Mouse (Mus musculus) heart, adult 2 months (tissue): ENCODE results near the gene Vps72. TPM values are rescaled to one million over a fixed set of nuclear protein-coding genes. Genes with fewer than 3 reads are reported as not detected.

Source experiments
- DNase-seq, 2 experiments: peaks; one replicate each; pipeline ENCODE4 v3.0.0; 2021
- H3K27ac ChIP-seq: fragments of 200-600 bp; 2 replicates; pipeline ENCODE4 v1.8.1; 2022
- H3K27me3 ChIP-seq: fragments of 200-500 bp; 2 replicates; pipeline ENCODE4 v1.6.1; 2012; ENCODE audit warnings: mild to moderate bottlenecking, low read length, inconsistent platforms, mixed read lengths; ENCODE audit not compliant: control insufficient read depth, insufficient read depth
- H3K36me3 ChIP-seq: fragments of 200-500 bp; 2 replicates; pipeline ENCODE4 v1.6.1; 2012; ENCODE audit warnings: low read length, inconsistent platforms; ENCODE audit not compliant: control insufficient read depth, insufficient read depth
- H3K4me1 ChIP-seq: fragments of 200-500 bp; 2 replicates; pipeline ENCODE4 v1.6.1; 2011; ENCODE audit warnings: low read length; ENCODE audit not compliant: control insufficient read depth, insufficient read depth
- H3K4me3 ChIP-seq: fragments of 200-600 bp; 2 replicates; pipeline ENCODE4 v1.8.1; 2022
- H3K79me2 ChIP-seq: fragments of 200-500 bp; replicated peaks from 2 replicates; pipeline ENCODE4 v1.6.1; 2012; ENCODE audit warnings: mild to moderate bottlenecking, inconsistent platforms, low read length, moderate library complexity, mixed read lengths; ENCODE audit not compliant: control insufficient read depth, insufficient read depth
- H3K9ac ChIP-seq: fragments of 200-500 bp; 2 replicates; pipeline ENCODE4 v1.6.1; 2012; ENCODE audit warnings: low read depth, mild to moderate bottlenecking, control low read depth, inconsistent platforms, low read length, mixed read lengths
- CTCF ChIP-seq: fragments of 200-600 bp; IDR thresholded peaks from 2 replicates; pipeline ENCODE4 v1.8.1; 2022; ENCODE audit warnings: antibody characterized with exemption, mild to moderate bottlenecking, moderate library complexity
- EP300 ChIP-seq: fragments of 200-500 bp; IDR thresholded peaks from 2 replicates; pipeline ENCODE4 v1.6.1; 2011; ENCODE audit warnings: low read depth, low read length, control low read depth; ENCODE audit not compliant: insufficient read depth
- POLR2A ChIP-seq: fragments of 200-500 bp; IDR thresholded peaks from 2 replicates; pipeline ENCODE4 v1.6.1; 2011; ENCODE audit warnings: mild to moderate bottlenecking, low read depth, low read length, control low read depth; ENCODE audit not compliant: insufficient read depth
- WGBS: fragments of 180-500 bp; shearing (Covaris S2); methylation state at CpG from one replicate; pipeline ENCODE4 v1.1.7; 2018; 5-methylcytosine and 5-hydroxymethylcytosine counted together
- intact Hi-C: fragments of 180-260 bp; cut with DNase I; formaldehyde crosslinking; loops from one replicate; pipeline ENCODE4 v1.15.1; 2025
- microRNA-seq, 2 experiments: library from miRNA; unstranded; fragments of <30 nt; microRNA quantifications; one replicate each; pipeline ENCODE4 v1.2.0; 2021
- polyA plus RNA-seq: library from polyadenylated mRNA; depleted of rRNA; stranded (reverse); fragments of >200 nt; gene quantifications from 2 replicates; pipeline ENCODE4 v1.2.3, GENCODE M21; 2012; rRNA removed
- total RNA-seq, 2 experiments: library from RNA; stranded (reverse); gene quantifications; 2 replicates each; pipeline ENCODE4 v1.2.3; 2021

Gene Vps72
- total and polyA plus RNA-seq, 3 experiments, result 31.8 to 36.5 (median 34.5) TPM

- intact Hi-C loops, result no loop called here
Measured at GRCm38 (mm10) chr3:95164256-95164550, 53.4 kb downstream of the Vps72 start.

GRCm38 (mm10) chr3:95164840-95165239 lies 54.0 kb downstream of the Vps72 start:
- Histone ChIP-seq H3K27me3 (no peaks in the 10 kb centered on the region), H3K79me2 (no peaks in the 10 kb centered on the region), H3K4me3 (no peak overlapping the region), H3K27ac (no peak overlapping the region), H3K9ac (no peak overlapping the region), H3K4me1 (peaks cover 3% of the 10 kb centered on the region), H3K36me3 (no peaks in the 10 kb centered on the region)
- 47% methylated on average over 5 of the region's 5 CpGs for WGBS
- TF ChIP-seq EP300 (no peak), POLR2A (no peak), CTCF (no peak)
- intact Hi-C loops, result no loop called here
- no peak for DNase-seq

More at GRCm38 (mm10) chr3:95164256-95164550, 53.4 kb downstream of the Vps72 start:
- Histone ChIP-seq H3K36me3 (no peaks in the 10 kb centered on the region), H3K27me3 (no peaks in the 10 kb centered on the region), H3K79me2 (no peaks in the 10 kb centered on the region), H3K4me1 (peaks cover 5% of the 10 kb centered on the region), H3K9ac (no peak overlapping the region), H3K4me3 (no peak overlapping the region), H3K27ac (no peak overlapping the region; the same call in 1 of the 2 replicates)
- WGBS, result 95% methylated on average over 5 of the region's 5 CpGs
- no peak for DNase-seq
- no peak for TF ChIP-seq CTCF
- TF ChIP-seq POLR2A, result no peak
- TF ChIP-seq EP300, result no peak

GRCm38 (mm10) chr3:95169996-95170395 lies 59.2 kb downstream of the Vps72 start:
- Histone ChIP-seq H3K4me1 (no peaks in the 10 kb centered on the region), H3K4me3 (no peak overlapping the region), H3K27me3 (no peaks in the 10 kb centered on the region; the same call in 1 of the 2 replicates), H3K79me2 (no peaks in the 10 kb centered on the region), H3K27ac (no peak overlapping the region), H3K36me3 (no peaks in the 10 kb centered on the region), H3K9ac (no peak overlapping the region)
- WGBS, result 94% methylated on average over 10 of the region's 10 CpGs
- no peak for DNase-seq
- intact Hi-C loops, result no loop called here
- no peak for TF ChIP-seq POLR2A
- TF ChIP-seq EP300, result no peak
- TF ChIP-seq CTCF, result no peak

GRCm38 (mm10) chr3:95171105-95171504 lies 60.3 kb downstream of the Vps72 start:
- 64% methylated on average over 6 of the region's 6 CpGs for WGBS
- H3K27ac ChIP-seq, result no peak overlapping the region
- no peaks in the 10 kb centered on the region for H3K36me3 ChIP-seq
- H3K79me2 ChIP-seq, result no peaks in the 10 kb centered on the region
- H3K4me1 ChIP-seq, result no peaks in the 10 kb centered on the region
- H3K27me3 ChIP-seq, result no peaks in the 10 kb centered on the region; the same call in 1 of the 2 replicates
- intact Hi-C loops, result no loop called here
- DNase-seq, result no peak
- H3K9ac ChIP-seq, result no peak overlapping the region
- TF ChIP-seq EP300 (no peak), POLR2A (no peak), CTCF (no peak)
- H3K4me3 ChIP-seq, result no peak overlapping the region

Small RNAs within 50 kb of the gene (microRNA-seq; reads per million reads assigned to microRNA genes)
- gene Mir8099-1, result 0 reads per million in 2 experiments

Other genes starting within 250 kb of the Vps72 start
- gene Psmb4, start 224.1 kb upstream of the Vps72 start, total RNA-seq, result 100 to 1,000 TPM; 212 to 223 TPM
- 232 and 374 TPM in 2 replicates for gene Psmb4, start 224.1 kb upstream of the Vps72 start, polyA plus RNA-seq
- 100 to 1,000 TPM; 100 to 122 TPM for gene Selenbp1, start 178.0 kb upstream of the Vps72 start, total RNA-seq
- 190 and 223 TPM in 2 replicates for gene Selenbp1, start 178.0 kb upstream of the Vps72 start, polyA plus RNA-seq
- gene Rfx5, start 156.9 kb upstream of the Vps72 start, total RNA-seq, result 1 to 10 TPM; 6.6 to 8.0 TPM
- 5.6 and 7.1 TPM in 2 replicates for gene Rfx5, start 156.9 kb upstream of the Vps72 start, polyA plus RNA-seq
- 10 to 100 TPM; 25.8 to 29.5 TPM for gene Pi4kb, start 136.3 kb upstream of the Vps72 start, total RNA-seq
- gene Pi4kb, start 136.3 kb upstream of the Vps72 start, polyA plus RNA-seq, result 18.7 and 28.7 TPM in 2 replicates
- gene Zfp687, start 95.6 kb upstream of the Vps72 start, total RNA-seq, result 10 to 100 TPM; 11.0 to 13.5 TPM
- gene Zfp687, start 95.6 kb upstream of the Vps72 start, polyA plus RNA-seq, result 10.6 and 10.9 TPM in 2 replicates
- gene Psmd4, start 68.4 kb upstream of the Vps72 start, total RNA-seq, result 100 to 1,000 TPM; 121 to 140 TPM
- gene Psmd4, start 68.4 kb upstream of the Vps72 start, polyA plus RNA-seq, result 119 and 144 TPM in 2 replicates
- 10 to 100 TPM; 15.8 to 16.8 TPM for gene Pip5k1a, start 4.1 kb upstream of the Vps72 start, total RNA-seq
- 11.8 and 17.9 TPM in 2 replicates for gene Pip5k1a, start 4.1 kb upstream of the Vps72 start, polyA plus RNA-seq
- gene Tmod4, start 13.5 kb downstream of the Vps72 start, total RNA-seq, result 10 to 100 TPM; 22.6 to 30.9 TPM
- gene Tmod4, start 13.5 kb downstream of the Vps72 start, polyA plus RNA-seq, result 23.3 and 25.6 TPM in 2 replicates
- gene Scnm1, start 23.0 kb downstream of the Vps72 start, total RNA-seq, result 10 to 100 TPM; 28.3 to 32.1 TPM
- gene Scnm1, start 23.0 kb downstream of the Vps72 start, polyA plus RNA-seq, result 46.8 and 67.9 TPM in 2 replicates
- 1 to 10 TPM; 4.5 to 6.3 TPM for gene Lysmd1, start 23.1 kb downstream of the Vps72 start, total RNA-seq
- 5.8 and 7.8 TPM in 2 replicates for gene Lysmd1, start 23.1 kb downstream of the Vps72 start, polyA plus RNA-seq
- 1 to 10 TPM; 1.5 to 2.1 TPM for gene Tnfaip8l2, start 31.3 kb downstream of the Vps72 start, total RNA-seq
- gene Tnfaip8l2, start 31.3 kb downstream of the Vps72 start, polyA plus RNA-seq, result 3.3 and 4.9 TPM in 2 replicates
- 1 to 10 TPM; 3.8 to 3.9 TPM for gene Sema6c, start 49.4 kb downstream of the Vps72 start, total RNA-seq
- 16.9 and 21.1 TPM in 2 replicates for gene Sema6c, start 49.4 kb downstream of the Vps72 start, polyA plus RNA-seq
- 10 to 100 TPM; 13.5 to 14.1 TPM for gene Gabpb2, start 106.9 kb downstream of the Vps72 start, total RNA-seq
- gene Gabpb2, start 106.9 kb downstream of the Vps72 start, polyA plus RNA-seq, result 8.6 and 15.8 TPM in 2 replicates
- gene Cdc42se1, start 117.7 kb downstream of the Vps72 start, total RNA-seq, result 10 to 100 TPM; 16.8 to 18.9 TPM
- gene Cdc42se1, start 117.7 kb downstream of the Vps72 start, polyA plus RNA-seq, result 19.0 and 24.2 TPM in 2 replicates
- 1 to 10 TPM; 5.6 to 6.9 TPM for gene Mllt11, start 121.1 kb downstream of the Vps72 start, total RNA-seq
- 13.7 and 23.9 TPM in 2 replicates for gene Mllt11, start 121.1 kb downstream of the Vps72 start, polyA plus RNA-seq
- gene Gm128, start 130.6 kb downstream of the Vps72 start, total RNA-seq, result not detected
- gene Gm128, start 130.6 kb downstream of the Vps72 start, polyA plus RNA-seq, result 0.16 and 0.26 TPM in 2 replicates
- not detected for gene Bnipl, start 140.2 kb downstream of the Vps72 start, total RNA-seq
- gene Bnipl, start 140.2 kb downstream of the Vps72 start, polyA plus RNA-seq, result 0.12 and 0.25 TPM in 2 replicates
- 10 to 100 TPM; 17.5 to 21.3 TPM for gene Mindy1, start 170.3 kb downstream of the Vps72 start, total RNA-seq
- gene Mindy1, start 170.3 kb downstream of the Vps72 start, polyA plus RNA-seq, result 32.2 and 36.9 TPM in 2 replicates
- 10 to 100 TPM; 23.4 to 26.1 TPM for gene Prune1, start 171.1 kb downstream of the Vps72 start, total RNA-seq
- 28.4 and 45.8 TPM in 2 replicates for gene Prune1, start 171.1 kb downstream of the Vps72 start, polyA plus RNA-seq
- gene Anxa9, start 196.2 kb downstream of the Vps72 start, total RNA-seq, result under 1 TPM; 0.59 to 0.68 TPM
- gene Anxa9, start 196.2 kb downstream of the Vps72 start, polyA plus RNA-seq, result 1.1 and 1.6 TPM in 2 replicates
- gene Cers2, start 203.8 kb downstream of the Vps72 start, total RNA-seq, result 10 to 100 TPM; 35.3 to 39.3 TPM
- gene Cers2, start 203.8 kb downstream of the Vps72 start, polyA plus RNA-seq, result 65.6 and 69.1 TPM in 2 replicates
- gene Setdb1, start 246.2 kb downstream of the Vps72 start, total RNA-seq, result 10 to 100 TPM; 10.4 to 12.2 TPM
- gene Setdb1, start 246.2 kb downstream of the Vps72 start, polyA plus RNA-seq, result 8.0 and 12.6 TPM in 2 replicates